Comparison of ENCODE assay signal across 18 mouse cellular contexts in genomic region chr8:33078125-33078524, GRCm38 (mm10).
DNase-seq lines count a peak whose midpoint lies in the region; ATAC-seq and TF ChIP-seq lines count a peak whose summit lies in the region.
"Had no signal": no experiment of that assay in that cellular context is flagged by ENCODE, and none has a peak within 500 bp of the region (broad histone marks: within the 10 kb centered on the region; RNA-seq: fewer than 3 reads in every experiment).

No protein-coding gene starts in this region.

- no peak overlapping the region for H3K4me2 ChIP-seq in forebrain, embryonic 15.5 days (replicated peaks)
- no peak overlapping the region for H3K4me2 ChIP-seq in midbrain, postnatal 0 days (ENCODE audit: low read depth, low read length, poor library complexity, severe bottlenecking)
- H3K4me2 ChIP-seq: neural tube, embryonic 12.5 days had no signal

- no peaks in the 10 kb centered on the region for H3K36me3 ChIP-seq in forebrain, embryonic 15.5 days
- H3K36me3 ChIP-seq in midbrain, postnatal 0 days (ENCODE audit: insufficient read depth, low read length) = no peaks in the 10 kb centered on the region
- H3K36me3 ChIP-seq: heart, embryonic 10.5 days; neural tube, embryonic 12.5 days had no signal

- H3K4me1 ChIP-seq in forebrain, embryonic 15.5 days = peaks cover 26% of the 10 kb centered on the region
- H3K4me1 ChIP-seq in midbrain, postnatal 0 days (ENCODE audit: insufficient read depth, low read length) = no peaks in the 10 kb centered on the region
- H3K4me1 ChIP-seq: heart, embryonic 10.5 days had no signal

- TF ChIP-seq CTCF in midbrain, postnatal 0 days (IDR thresholded peaks at IDR 0.05) = no peak

- no peaks in the 10 kb centered on the region for H3K9me3 ChIP-seq in forebrain, embryonic 15.5 days
- H3K9me3 ChIP-seq in midbrain, postnatal 0 days (ENCODE audit: low read length) = no peaks in the 10 kb centered on the region
- H3K9me3 ChIP-seq: heart, embryonic 10.5 days; neural tube, embryonic 12.5 days had no signal

- H3K9ac ChIP-seq in forebrain, embryonic 15.5 days (replicated peaks) = no peak overlapping the region
- H3K9ac ChIP-seq in midbrain, postnatal 0 days (replicated peaks; ENCODE audit: low read length, poor library complexity, severe bottlenecking) = no peak overlapping the region
- H3K9ac ChIP-seq: neural tube, embryonic 12.5 days had no signal

- peak; percentile 57; the same call in 1 of the 2 replicates for ATAC-seq in forebrain, embryonic 15.5 days (replicated peaks)
- no peak for ATAC-seq in midbrain, postnatal 0 days (ENCODE audit: low FRiP score)
- ATAC-seq: inflammation-experienced regulatory T-cells, adult 6 months had no signal

- peak; percentile 43 for DNase-seq in layer of hippocampus, adult 11-12 months (ENCODE audit: low spot score)
- DNase-seq in layer of hippocampus, postnatal 10 days (ENCODE audit: low spot score in 2 of 2) = no peak
- DNase-seq in retina, postnatal 1 day = peak; percentile 22
- DNase-seq in retina, embryonic 14.5 days (ENCODE audit: low spot score) = no peak
- DNase-seq in midbrain, postnatal 0 days (ENCODE audit: low spot score) = peak; percentile 49
- DNase-seq in thymus, postnatal 0 days (ENCODE audit: low spot score) = no peak
- no peak for DNase-seq in urinary bladder, postnatal 10 days (ENCODE audit: low spot score)
- DNase-seq: adrenal gland, postnatal 36 days; gastrocnemius, postnatal 36 days; kidney, postnatal 4 days; lung, adult 18-20 months; thymus, postnatal 4 days had no signal

- 43% methylated on average over 3 of the region's 3 CpGs for WGBS in forebrain, embryonic 15.5 days
- WGBS in midbrain, postnatal 0 days = 52% methylated on average over 3 of the region's 3 CpGs

- no peak overlapping the region for H3K4me3 ChIP-seq in forebrain, embryonic 15.5 days
- no peak overlapping the region for H3K4me3 ChIP-seq in midbrain, postnatal 0 days (ENCODE audit: low read depth, low read length)
- H3K4me3 ChIP-seq: heart, embryonic 10.5 days; neural tube, embryonic 12.5 days had no signal

- H3K27me3 ChIP-seq in forebrain, embryonic 15.5 days = no peaks in the 10 kb centered on the region
- H3K27me3 ChIP-seq in midbrain, postnatal 0 days (ENCODE audit: insufficient read depth, low read length) = no peaks in the 10 kb centered on the region
- H3K27me3 ChIP-seq: neural tube, embryonic 12.5 days had no signal

- H3K27ac ChIP-seq in forebrain, embryonic 15.5 days (replicated peaks) = no peak overlapping the region
- H3K27ac ChIP-seq in midbrain, postnatal 0 days (ENCODE audit: low read depth, low read length) = no peak overlapping the region
- H3K27ac ChIP-seq: heart, embryonic 10.5 days; macrophage; neural tube, embryonic 12.5 days; stomach, postnatal 0 days had no signal

Comparison
In these comparisons a context has a peak if more than half of its experiments do, and no peak if none do; other contexts are left out.
1. DNase-seq: peak in layer of hippocampus, adult 11-12 months (single experiment), retina, postnatal 1 day (single experiment) and midbrain, postnatal 0 days (single experiment); none in layer of hippocampus, postnatal 10 days (0 of 2), retina, embryonic 14.5 days (single experiment), thymus, postnatal 0 days (single experiment) and urinary bladder, postnatal 10 days (single experiment).